Mouse (Mus musculus) urinary bladder, adult 18-20 months (tissue): ENCODE measurements at regions not wholly inside any gene's neighbourhood (a gene's known extent, or its start where the extent isn't known, plus 50 kb on each side); places are given as distances from the start of the nearest gene placed in this dataset.

ENCODE experiments used
- DNase-seq, 2 experiments: peaks; one replicate each; pipeline ENCODE4 v3.0.0; 2022; ENCODE audit warnings: low spot score in 2 of 2, mixed read lengths in 2 of 2

DNA sequence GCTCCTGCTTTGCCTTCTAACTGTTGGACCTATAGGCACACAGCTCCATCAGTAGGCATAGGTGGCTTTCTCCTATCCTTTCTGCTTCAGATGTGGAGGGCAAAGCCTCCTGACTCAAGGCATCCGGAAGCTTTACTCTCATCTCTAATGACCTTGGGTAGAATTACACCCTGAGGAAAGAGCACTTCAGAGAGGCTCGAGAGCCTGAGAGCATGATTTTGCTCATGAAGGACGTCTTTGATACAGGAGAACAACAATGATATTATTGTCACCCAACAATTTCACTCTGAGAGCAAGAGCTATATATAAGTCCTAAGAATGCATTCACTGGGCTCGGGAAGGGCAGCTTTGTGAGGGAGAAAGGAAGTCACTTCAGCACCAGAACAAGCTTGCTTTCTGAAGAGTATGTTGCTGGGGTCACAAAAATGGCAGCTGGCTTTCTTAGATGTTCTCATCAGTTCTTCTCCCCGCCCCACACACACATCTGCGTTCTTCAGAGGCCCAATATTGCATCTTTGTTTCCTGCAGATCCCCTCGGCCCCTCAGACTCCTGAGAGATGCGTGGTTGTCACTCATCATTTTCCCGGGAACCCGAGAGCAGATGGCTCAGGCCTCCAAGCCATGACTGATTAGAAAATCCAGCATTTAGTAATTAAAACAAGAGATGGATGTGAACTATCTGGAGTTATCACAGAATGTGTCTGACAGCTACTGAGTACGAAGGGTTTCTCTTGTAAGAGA lies 110.7 kb upstream of the Tgfbr2 start:
- DNase-seq = no peak

DNA sequence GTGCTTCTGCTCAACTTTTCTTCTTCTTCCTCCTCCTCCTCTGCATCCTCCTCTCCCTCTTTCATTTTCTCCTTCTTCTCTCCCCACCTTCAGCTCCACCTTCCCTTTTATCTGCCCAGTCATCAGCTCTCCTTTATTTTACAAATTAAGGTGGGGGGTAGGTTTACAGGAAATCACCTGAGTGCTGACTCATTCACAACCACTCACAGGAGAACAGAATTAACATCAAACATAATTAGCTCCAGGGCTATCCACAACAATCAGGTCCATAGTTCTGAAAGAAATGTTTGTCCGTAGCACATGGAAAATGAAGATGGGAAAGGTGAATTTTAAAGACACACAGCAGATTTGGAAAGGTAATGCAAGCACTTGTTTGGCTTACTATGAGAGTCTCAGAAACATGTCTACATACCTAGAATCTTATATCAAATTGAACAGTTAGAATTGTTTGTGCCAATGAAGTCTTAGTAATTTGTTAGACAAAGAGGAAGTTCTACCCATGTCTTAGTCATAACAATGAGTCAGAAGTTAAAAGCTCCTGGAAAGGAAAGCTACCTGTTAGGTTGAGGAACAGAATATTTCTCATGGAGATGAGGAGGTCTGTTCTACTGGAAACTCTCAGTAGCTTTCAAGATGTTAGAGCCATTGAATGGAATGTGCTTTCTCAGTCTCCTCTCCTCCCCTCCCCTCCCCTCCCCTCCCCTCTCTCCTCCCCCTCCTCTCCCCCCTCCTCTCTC lies 108.8 kb upstream of the Tgfbr2 start:
- no peak for DNase-seq

- DNase-seq = no peak
These were observed 106.5 kb upstream of the Tgfbr2 start for GRCm38 (mm10) chr9:116281654-116282053.

DNA sequence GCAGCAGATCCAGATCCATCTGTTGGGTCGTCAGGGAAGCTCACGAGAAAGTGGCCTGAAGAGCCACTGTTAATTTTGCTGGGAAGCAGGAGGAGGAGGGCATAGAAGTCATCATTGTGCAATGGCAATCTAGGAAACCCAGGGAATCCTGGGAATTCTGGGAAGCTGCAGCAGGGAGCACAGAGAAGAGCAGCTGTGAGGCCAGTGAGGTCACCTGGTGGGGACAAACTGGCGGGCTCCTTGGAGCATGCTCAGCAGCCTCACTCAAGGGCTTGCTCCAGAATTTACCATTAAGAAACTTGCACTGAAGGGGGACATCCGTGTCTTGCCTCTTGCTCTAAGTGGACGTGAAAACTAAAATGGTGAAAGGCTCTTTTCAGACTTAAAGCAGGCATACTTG lies 105.0 kb upstream of the Tgfbr2 start:
- no peak for DNase-seq

GRCm38 (mm10) chr9:116278862-116279261 lies 103.7 kb upstream of the Tgfbr2 start:
- DNase-seq = no peak

GRCm38 (mm10) chr9:116277736-116278135 lies 102.6 kb upstream of the Tgfbr2 start:
- DNase-seq = no peak

DNA sequence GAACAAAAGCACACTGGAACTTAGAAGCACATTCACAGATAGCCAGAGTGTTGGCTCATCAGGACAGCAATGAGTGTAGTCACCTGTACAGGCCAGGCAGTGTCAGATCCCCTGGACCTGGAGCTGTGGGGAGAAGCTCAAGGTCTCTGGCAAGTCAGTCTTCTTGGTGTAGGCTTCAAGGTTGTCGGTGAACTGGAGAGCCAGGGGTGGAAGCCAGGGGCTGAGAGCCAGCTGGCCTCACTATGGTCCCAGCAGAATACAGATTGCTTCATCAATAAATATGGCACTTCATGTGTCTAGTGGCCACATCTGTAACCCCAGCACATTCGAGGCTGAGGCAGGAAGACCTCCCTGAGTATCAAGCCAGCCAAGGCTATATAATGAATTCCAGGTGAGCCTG lies 101.0 kb upstream of the Tgfbr2 start:
- no peak for DNase-seq

DNA sequence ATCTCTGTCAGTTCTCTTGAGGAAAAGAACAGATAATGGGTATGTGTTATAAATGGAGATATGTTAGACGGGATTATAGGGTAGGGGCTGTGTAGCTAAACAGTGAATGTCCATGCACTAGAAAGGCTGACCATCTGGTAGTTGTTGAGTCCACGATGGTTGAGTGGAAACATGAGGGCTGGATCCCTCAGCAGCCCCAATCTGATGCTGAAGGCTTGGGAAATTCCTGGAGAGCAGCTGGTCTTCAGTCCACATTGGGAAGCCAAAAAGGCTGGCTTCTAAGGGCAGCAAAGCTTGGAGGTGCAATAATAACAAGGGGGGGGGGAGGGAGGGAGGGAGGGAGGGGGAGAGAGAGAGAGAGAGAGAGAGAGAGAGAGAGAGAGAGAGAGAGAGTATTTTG lies 97.3 kb upstream of the Tgfbr2 start:
- DNase-seq = no peak

DNA sequence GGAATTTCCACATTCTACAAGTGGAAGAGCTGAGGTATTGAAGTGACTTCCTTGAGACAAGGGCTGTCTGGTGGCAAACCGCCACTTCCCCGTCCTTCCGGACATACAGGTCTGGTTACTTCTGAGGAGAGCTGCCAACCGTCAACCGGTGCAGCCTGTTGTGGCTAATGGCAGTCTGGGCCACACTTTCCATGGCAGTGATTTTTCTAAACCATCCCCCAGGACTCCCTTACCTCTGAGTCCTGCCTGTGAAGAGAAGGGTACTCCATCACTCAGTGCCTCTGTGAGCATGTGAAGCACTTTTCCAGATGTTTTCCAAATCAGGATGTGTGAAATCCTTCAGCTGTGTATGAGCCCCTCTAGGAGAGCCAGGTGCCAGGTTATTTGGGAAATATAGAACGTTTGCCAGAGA lies 95.3 kb upstream of the Tgfbr2 start:
- DNase-seq = peak; percentile 72 to 84

GRCm38 (mm10) chr9:116267411-116267810 lies 92.3 kb upstream of the Tgfbr2 start:
- no peak for DNase-seq

DNA sequence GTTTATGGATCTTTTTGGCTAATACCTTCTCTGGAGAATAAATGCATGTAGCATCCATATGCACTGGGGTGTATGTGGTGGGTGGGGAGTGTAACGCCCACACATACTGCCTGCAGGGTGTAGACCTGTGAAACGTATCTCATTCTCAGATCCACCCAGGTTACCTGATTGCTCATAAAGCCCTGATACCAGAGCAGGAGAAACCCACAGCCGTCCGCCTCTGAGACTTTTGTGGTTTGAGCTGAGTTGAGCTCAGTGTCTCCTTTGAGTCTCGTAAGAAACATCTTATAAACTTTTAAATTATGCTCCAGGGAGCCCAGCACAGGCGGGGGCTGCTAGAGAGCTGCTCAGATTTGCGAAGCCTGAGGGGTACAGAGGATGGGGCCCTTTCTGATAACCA lies 88.7 kb upstream of the Tgfbr2 start:
- no peak for DNase-seq

GRCm38 (mm10) chr9:116259569-116259968 lies 84.4 kb upstream of the Tgfbr2 start:
- no peak for DNase-seq

- no peak for DNase-seq
These were observed 78.4 kb upstream of the Tgfbr2 start for GRCm38 (mm10) chr9:116253546-116253945.

GRCm38 (mm10) chr9:116252788-116253187 lies 77.6 kb upstream of the Tgfbr2 start:
- DNase-seq = no peak

DNA sequence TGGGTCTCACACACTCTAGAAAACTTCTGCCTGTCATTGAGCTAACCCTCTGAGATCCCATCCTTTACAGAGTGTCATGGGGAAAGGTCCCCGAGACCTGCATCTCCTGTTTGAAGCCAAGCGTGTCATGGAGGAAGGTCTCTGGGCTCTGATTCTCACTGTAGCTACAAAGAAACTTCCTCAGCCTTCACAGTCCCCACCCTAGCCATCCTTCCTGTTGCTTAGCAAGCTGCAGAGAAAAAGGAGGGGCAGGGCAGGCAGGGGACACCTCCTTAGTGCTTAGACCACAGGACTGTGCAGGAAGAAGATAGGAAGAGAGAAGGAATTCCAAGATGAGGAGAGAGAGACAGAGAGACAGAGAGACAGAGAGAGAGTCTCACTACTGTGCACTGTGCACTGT lies 74.6 kb upstream of the Tgfbr2 start:
- no peak for DNase-seq

DNA sequence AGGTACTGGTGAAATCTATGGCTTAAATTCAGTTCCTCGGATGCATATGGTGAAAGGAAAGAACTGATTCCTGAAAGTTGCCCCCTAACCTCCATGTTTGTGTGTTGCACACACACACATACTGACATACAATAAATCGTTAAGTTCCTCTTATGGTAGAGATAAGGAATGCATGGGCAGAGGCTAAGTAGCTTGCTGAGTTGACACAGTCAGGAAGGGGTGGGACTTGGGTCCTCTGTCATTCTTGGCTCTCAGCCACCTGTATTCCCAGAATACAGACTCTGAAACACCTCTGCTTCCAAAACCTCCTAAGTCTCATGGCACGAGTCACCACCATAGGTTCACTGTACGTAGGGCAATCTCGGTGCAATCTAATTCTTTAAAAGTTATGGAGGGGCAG lies 70.0 kb upstream of the Tgfbr2 start:
- no peak for DNase-seq

GRCm38 (mm10) chr9:116244619-116244899 lies 69.4 kb upstream of the Tgfbr2 start:
- no peak for DNase-seq

DNA sequence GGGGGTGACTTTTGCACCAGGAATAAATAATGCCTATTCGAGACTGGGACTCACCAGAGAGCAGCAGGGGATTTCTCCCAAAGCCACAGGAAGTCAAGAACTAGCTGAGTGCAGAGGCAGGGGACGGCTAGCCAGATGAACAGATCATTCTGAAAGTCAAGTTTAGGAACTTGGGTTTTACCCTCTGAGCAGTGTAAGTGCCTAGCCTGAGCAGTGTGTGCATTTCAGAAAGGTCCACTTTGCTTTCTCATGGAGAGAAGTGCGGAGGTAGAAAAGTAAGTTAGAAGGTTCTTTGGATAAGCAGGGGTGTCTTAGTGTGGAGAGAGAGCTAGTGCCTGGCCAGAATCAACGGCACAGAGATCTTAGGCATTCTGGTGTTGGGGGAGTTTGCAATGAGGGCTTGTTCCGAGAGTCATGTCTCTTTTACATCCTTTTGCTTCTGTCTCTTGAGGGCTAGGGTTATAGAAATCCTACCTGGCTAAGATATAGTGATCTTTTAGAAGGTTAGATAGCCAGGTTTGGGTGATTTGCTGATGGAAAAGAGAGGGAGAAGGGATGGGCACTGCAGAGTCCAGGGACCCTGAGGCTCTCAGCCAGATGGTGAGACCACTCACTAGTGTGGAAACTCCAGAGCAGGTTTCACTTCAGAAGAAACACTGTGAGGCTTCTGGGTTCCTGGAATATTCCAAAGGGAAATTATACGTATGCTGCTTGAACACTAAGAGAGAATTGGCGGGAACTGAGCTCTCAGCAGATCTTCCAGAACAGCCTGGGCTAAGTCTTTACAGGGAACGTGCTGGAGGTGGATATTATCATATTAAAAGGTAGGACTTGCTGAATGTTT lies 68.8 kb upstream of the Tgfbr2 start:
- DNase-seq = no peak

- no peak for DNase-seq
These were observed 66.9 kb upstream of the Tgfbr2 start for GRCm38 (mm10) chr9:116241933-116242526.

DNA sequence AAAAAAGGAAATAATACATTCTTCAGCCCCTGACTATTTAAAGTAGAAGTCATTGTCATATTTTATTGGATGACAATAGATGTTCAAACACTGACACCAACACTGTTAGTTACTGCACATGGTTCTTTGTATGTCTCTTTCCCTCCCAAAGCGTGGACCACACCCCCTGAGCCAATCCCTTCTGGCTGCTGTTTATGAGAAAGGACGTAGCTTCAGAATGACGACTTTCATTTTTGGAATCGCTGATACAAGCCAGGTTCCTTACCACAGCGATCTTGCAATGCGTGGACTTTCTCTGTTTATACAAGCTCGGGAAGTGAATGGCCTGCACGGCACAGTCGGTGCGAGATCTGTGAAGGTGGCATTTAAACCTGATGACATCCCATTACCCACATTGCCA lies 66.1 kb upstream of the Tgfbr2 start:
- no peak for DNase-seq

DNA sequence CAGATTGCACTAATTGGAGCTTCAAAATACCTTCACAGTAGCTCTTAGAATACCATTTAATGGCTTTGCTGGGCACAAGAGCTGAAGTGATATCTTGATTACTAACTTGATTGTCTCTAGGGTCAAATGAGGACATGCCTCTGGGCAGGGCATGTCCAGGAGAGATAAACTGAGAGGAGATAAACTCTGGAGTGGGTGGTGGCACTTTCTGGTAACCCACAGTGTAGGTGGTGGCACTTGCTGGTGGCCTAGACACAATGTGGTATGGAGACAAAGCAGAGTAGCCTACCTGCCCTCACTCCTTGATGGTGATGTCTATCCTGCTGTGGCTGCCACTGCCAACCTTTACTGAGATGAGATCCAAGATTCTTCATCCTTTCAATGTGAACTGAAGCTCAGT lies 61.7 kb upstream of the Tgfbr2 start:
- DNase-seq = no peak

DNA sequence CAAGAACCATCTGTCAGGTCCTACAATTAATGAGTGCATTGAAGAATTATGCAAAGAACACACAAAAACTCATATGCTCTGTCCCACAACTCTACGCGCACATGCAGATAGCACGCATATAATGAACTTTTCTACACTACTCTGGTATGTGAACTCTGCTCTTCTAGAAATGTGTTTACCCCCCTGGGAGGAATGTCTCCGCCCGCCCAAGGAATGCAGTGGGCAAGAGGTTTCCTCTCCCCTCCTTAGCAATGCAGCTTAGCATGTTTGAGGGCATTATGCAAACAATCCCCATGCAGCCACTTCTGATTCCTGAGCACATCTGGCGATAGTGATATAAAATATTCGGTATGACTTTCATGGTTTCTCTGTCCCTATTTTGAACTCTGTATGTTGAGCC lies 59.0 kb upstream of the Tgfbr2 start:
- DNase-seq = no peak
